Mouse (Mus musculus) CH12F3 (cell line): Measurements from ENCODE around the gene Olfr805.

Source experiments
- in situ Hi-C: fragments of 300-500 bp; cut with MboI; formaldehyde crosslinking; loops from 2 replicates; pipeline ENCODE4 v1.14.3; 2020; ENCODE audit warnings: low sequenced_read_pairs

The Olfr805 gene

GRCm38 (mm10) chr10:129729275-129729674 is at the start of gene Olfr805:
Olfr805 (minus strand) TSS chr10:129729375.
- in situ Hi-C loops, result no loop called here

- in situ Hi-C loops, result no loop called here
These were observed 48.9 kb upstream of the Olfr805 start for GRCm38 (mm10) chr10:129778123-129778522.

- in situ Hi-C loops, result no loop called here
These were observed 45.2 kb upstream of the Olfr805 start, which contains the start of gene Olfr809 for GRCm38 (mm10) chr10:129774338-129774737. Olfr809 (plus strand) TSS chr10:129774638.

GRCm38 (mm10) chr10:129765182-129765581 is 36.0 kb upstream of the Olfr805 start, which contains the start of gene Olfr808:
Olfr808 (plus strand) TSS chr10:129765482.
- in situ Hi-C loops, result no loop called here

GRCm38 (mm10) chr10:129757693-129758092 is 28.5 kb upstream of the Olfr805 start, which contains the start of gene Olfr807:
Olfr807 (minus strand) TSS chr10:129757793.
- in situ Hi-C loops, result no loop called here

- in situ Hi-C loops, result no loop called here
These were observed 12.6 kb upstream of the Olfr805 start, which contains the start of gene Olfr806 for GRCm38 (mm10) chr10:129741821-129742220. Olfr806 (minus strand) TSS chr10:129741921.

- in situ Hi-C loops, result no loop called here
These were observed 26.3 kb downstream of the Olfr805 start, which contains the start of gene Olfr804 for GRCm38 (mm10) chr10:129702910-129703309. Olfr804 (plus strand) TSS chr10:129703210.

GRCm38 (mm10) chr10:129694186-129694585 is 35.0 kb downstream of the Olfr805 start, which contains the start of gene Olfr803:
Olfr803 (minus strand) TSS chr10:129694286.
- in situ Hi-C loops, result no loop called here

GRCm38 (mm10) chr10:129688069-129688468 is 41.1 kb downstream of the Olfr805 start, which contains the start of gene Olfr802:
Olfr802 (minus strand) TSS chr10:129688169.
- in situ Hi-C loops, result no loop called here

- in situ Hi-C loops, result no loop called here
These were observed 55.4 kb downstream of the Olfr805 start, which contains the start of gene Olfr801 for GRCm38 (mm10) chr10:129673765-129674164. Olfr801 (minus strand) TSS chr10:129673865.
